In genomic region chr4:95794651-95795050, GRCm38 (mm10) we compare ENCODE assay signal across 11 mouse cellular contexts.
DNase-seq lines count a peak whose midpoint lies in the region; ATAC-seq and TF ChIP-seq lines count a peak whose summit lies in the region.
"Had no signal": no experiment of that assay in that cellular context is flagged by ENCODE, and none has a peak within 500 bp of the region (broad histone marks: within the 10 kb centered on the region; RNA-seq: fewer than 3 reads in every experiment).

No protein-coding gene starts in this region.

- H3K4me3 ChIP-seq in heart, embryonic 11.5 days (ENCODE audit: low read depth, low read length) = no peak overlapping the region
- H3K4me3 ChIP-seq in liver, embryonic 15.5 days (replicated peaks) = no peak overlapping the region
- H3K4me3 ChIP-seq: layer of hippocampus, adult 2 months; midbrain, embryonic 15.5 days had no signal

- no peaks in the 10 kb centered on the region for H3K27me3 ChIP-seq in heart, embryonic 11.5 days (ENCODE audit: control insufficient read depth, insufficient read depth, low read length)
- no peaks in the 10 kb centered on the region for H3K27me3 ChIP-seq in Patski
- H3K27me3 ChIP-seq in liver, embryonic 15.5 days = no peaks in the 10 kb centered on the region
- H3K27me3 ChIP-seq: midbrain, embryonic 15.5 days had no signal

- CTCF ChIA-PET in Patski (lab: Charles Lee) = interaction anchor here (1.0 to 1.3 kb wide), 5 partner anchors 10 to 67 kb away, joined by 3 read pairs; no protein-coding TSS in a partner anchor

- H3K9ac ChIP-seq in heart, embryonic 11.5 days (ENCODE audit: low read depth, low read length) = no peak overlapping the region
- no peak overlapping the region for H3K9ac ChIP-seq in liver, embryonic 15.5 days
- H3K9ac ChIP-seq: midbrain, embryonic 15.5 days had no signal

- WGBS in heart, embryonic 11.5 days (ENCODE audit: insufficient replicate concordance) = 20% methylated on average over 6 of the region's 6 CpGs
- 74% methylated on average over 6 of the region's 6 CpGs for WGBS in liver, embryonic 15.5 days (ENCODE audit: insufficient replicate concordance)

- peaks cover 11% of the 10 kb centered on the region; the same call in 1 of the 2 replicates for H3K4me1 ChIP-seq in heart, embryonic 11.5 days (ENCODE audit: control insufficient read depth, insufficient read depth, low read length)
- 0 out of 2 replicates have a peak, but pooled peaks cover 4% of the 10 kb centered on the region for H3K4me1 ChIP-seq in liver, embryonic 15.5 days (replicated peaks)
- H3K4me1 ChIP-seq: midbrain, embryonic 15.5 days had no signal

- in situ Hi-C loops in Patski (cut with MboI; ENCODE audit: low pct_unique_long_range_greater_than_20kb) = loop anchor here (5.0 kb wide), 1 partner anchor 73 kb away; no protein-coding TSS in a partner anchor

- POLR2A ChIA-PET in Patski (lab: Charles Lee) = interaction anchor here (0.7 kb wide), 1 partner anchor 367 kb away, joined by 5 read pairs; no protein-coding TSS in a partner anchor

- no peaks in the 10 kb centered on the region for H3K9me3 ChIP-seq in heart, embryonic 11.5 days (replicated peaks; ENCODE audit: control insufficient read depth, low read length)
- no peaks in the 10 kb centered on the region for H3K9me3 ChIP-seq in liver, embryonic 15.5 days (replicated peaks)
- H3K9me3 ChIP-seq: midbrain, embryonic 15.5 days had no signal

- DNase-seq in heart, adult 9 months (ENCODE audit: low spot score in 2 of 2) = no peak
- DNase-seq in Patski (ENCODE audit: low read depth, low spot score) = peak; percentile 82
- DNase-seq in kidney, adult 11 months = peak; percentile 75
- no peak for DNase-seq in right cerebral cortex, postnatal 14 days
- no peak for DNase-seq in gastrocnemius, postnatal 36 days

- peak overlapping the region; percentile 62; the same call in 1 of the 2 replicates for H3K27ac ChIP-seq in heart, embryonic 11.5 days (ENCODE audit: low read depth, low read length)
- peak overlapping the region; percentile 38; the same call in 1 of the 2 replicates for H3K27ac ChIP-seq in liver, embryonic 15.5 days (replicated peaks)
- H3K27ac ChIP-seq: layer of hippocampus, adult 2 months; midbrain, embryonic 15.5 days had no signal

- no peak for ATAC-seq in heart, embryonic 11.5 days (replicated peaks; ENCODE audit: insufficient number of reproducible peaks, low FRiP score, low TSS enrichment)
- peak; percentile 58 for ATAC-seq in Patski
- no peak for ATAC-seq in liver, embryonic 15.5 days (ENCODE audit: insufficient read depth)
- ATAC-seq in monocyte, adult 5-6 weeks (replicated peaks; ENCODE audit: insufficient number of reproducible peaks, low FRiP score, low TSS enrichment, poor library complexity, severe bottlenecking) = no peak
- ATAC-seq: CD4-positive, CD25-positive, alpha-beta regulatory T cell, adult 4 months; midbrain, embryonic 15.5 days had no signal

- no peaks in the 10 kb centered on the region for H3K36me3 ChIP-seq in heart, embryonic 11.5 days (ENCODE audit: control insufficient read depth, insufficient read depth, low read length)
- no peaks in the 10 kb centered on the region for H3K36me3 ChIP-seq in liver, embryonic 15.5 days (replicated peaks)
- H3K36me3 ChIP-seq: midbrain, embryonic 15.5 days had no signal

- TF ChIP-seq CTCF in Patski (IDR thresholded peaks at IDR 0.05) = no peak

- H3K4me2 ChIP-seq in heart, embryonic 11.5 days = no peak overlapping the region
- no peak overlapping the region for H3K4me2 ChIP-seq in liver, embryonic 15.5 days
- H3K4me2 ChIP-seq: midbrain, embryonic 15.5 days had no signal

- intact Hi-C loops in gastrocnemius, postnatal 36 days (cut with DNase I) = no loop called here

Comparison
In these comparisons a context has a peak if more than half of its experiments do, and no peak if none do; other contexts are left out.
1. DNase-seq: peak in Patski (single experiment) and kidney, adult 11 months (single experiment); none in heart, adult 9 months (0 of 2), right cerebral cortex, postnatal 14 days (single experiment) and gastrocnemius, postnatal 36 days (0 of 2).